ENCODE assay signal across 22 mouse cellular contexts in genomic region chr9:77982616-77983015, GRCm38 (mm10).
A peak's percentile ranks its signal among the peaks of the same experiment; 100 is the strongest.
DNase-seq lines count a peak whose midpoint lies in the region; ATAC-seq lines count a peak whose summit lies in the region.
"Had no signal": no experiment of that assay in that cellular context is flagged by ENCODE, and none has a peak within 500 bp of the region (broad histone marks: within the 10 kb centered on the region; RNA-seq: fewer than 3 reads in every experiment).

No protein-coding gene starts in this region.

- no peaks in the 10 kb centered on the region; the same call in 1 of the 2 replicates for H3K36me3 ChIP-seq in forebrain, embryonic 11.5 days (ENCODE audit: control insufficient read depth, insufficient read depth, low read length)
- H3K36me3 ChIP-seq in forebrain, embryonic 12.5 days (replicated peaks): peaks cover 57% of the 10 kb centered on the region
- peaks cover 26% of the 10 kb centered on the region for H3K36me3 ChIP-seq in liver, embryonic 13.5 days

- no peaks in the 10 kb centered on the region for H3K9me3 ChIP-seq in forebrain, embryonic 11.5 days (ENCODE audit: control insufficient read depth, low read length)
- no peaks in the 10 kb centered on the region for H3K9me3 ChIP-seq in forebrain, embryonic 12.5 days
- H3K9me3 ChIP-seq in liver, embryonic 13.5 days (replicated peaks): no peaks in the 10 kb centered on the region
- H3K9me3 ChIP-seq: G1E had no signal

- DNase-seq in forebrain, embryonic 11.5 days (ENCODE audit: low spot score): peak; percentile 29
- peak; percentile 71 for DNase-seq in heart, adult 11 months
- DNase-seq in heart, postnatal 10 days: no peak
- DNase-seq in liver, embryonic 13.5 days: no peak
- no peak for DNase-seq in liver
- DNase-seq in testis, postnatal 10 days (ENCODE audit: low spot score): peak; percentile 34
- DNase-seq in testis, postnatal 14 days (ENCODE audit: low spot score): no peak
- DNase-seq: adrenal gland, adult 2 months; adrenal gland, adult 8-10 months; adrenal gland, postnatal 10 days; adrenal gland, postnatal 14 days; adrenal gland, postnatal 25 days; adrenal gland, postnatal 36 days; B cell, adult 2 months; cerebellum, adult 11 months; cerebellum, adult 11-12 months had no signal

- ATAC-seq in forebrain, embryonic 11.5 days (replicated peaks; ENCODE audit: low FRiP score): no peak
- ATAC-seq in forebrain, embryonic 12.5 days (ENCODE audit: low FRiP score): no peak
- ATAC-seq in liver, embryonic 13.5 days (ENCODE audit: low read depth): no peak
- ATAC-seq: activated CD4-positive, CD25-positive, alpha-beta regulatory T cell, adult 4 months; CD4-positive, CD25-positive, alpha-beta regulatory T cell, adult 4 months; Patski had no signal

- no peak overlapping the region for H3K4me2 ChIP-seq in forebrain, embryonic 11.5 days (ENCODE audit: low read depth, low read length, severe bottlenecking)
- no peak overlapping the region for H3K4me2 ChIP-seq in forebrain, embryonic 12.5 days
- H3K4me2 ChIP-seq in liver, embryonic 13.5 days: no peak overlapping the region

- H3K27me3 ChIP-seq in forebrain, embryonic 11.5 days (ENCODE audit: control insufficient read depth, insufficient read depth, low read length): no peaks in the 10 kb centered on the region
- no peaks in the 10 kb centered on the region for H3K27me3 ChIP-seq in forebrain, embryonic 12.5 days
- H3K27me3 ChIP-seq in liver, embryonic 13.5 days: no peaks in the 10 kb centered on the region
- H3K27me3 ChIP-seq: CH12.LX, Patski had no signal

- intact Hi-C loops in heart, postnatal 10 days (cut with DNase I): no loop called here

- no peaks in the 10 kb centered on the region for H3K4me1 ChIP-seq in forebrain, embryonic 11.5 days (replicated peaks; ENCODE audit: control insufficient read depth, insufficient read depth, low read length)
- H3K4me1 ChIP-seq in forebrain, embryonic 12.5 days: no peaks in the 10 kb centered on the region
- peaks cover 9% of the 10 kb centered on the region for H3K4me1 ChIP-seq in liver, embryonic 13.5 days (replicated peaks)

- no peak overlapping the region for H3K4me3 ChIP-seq in forebrain, embryonic 11.5 days (ENCODE audit: low read depth, low read length)
- no peak overlapping the region for H3K4me3 ChIP-seq in forebrain, embryonic 12.5 days (replicated peaks)
- H3K4me3 ChIP-seq in liver, embryonic 13.5 days (replicated peaks): no peak overlapping the region

- WGBS in forebrain, embryonic 11.5 days: 90% methylated on average over 16 of the region's 16 CpGs
- 94% methylated on average over 16 of the region's 16 CpGs for WGBS in forebrain, embryonic 12.5 days
- WGBS in liver, embryonic 13.5 days (ENCODE audit: insufficient replicate concordance): 80% methylated on average over 16 of the region's 16 CpGs

- H3K9ac ChIP-seq in forebrain, embryonic 11.5 days (ENCODE audit: low read length): no peak overlapping the region
- no peak overlapping the region for H3K9ac ChIP-seq in forebrain, embryonic 12.5 days
- no peak overlapping the region for H3K9ac ChIP-seq in liver, embryonic 13.5 days

- no peak overlapping the region for H3K27ac ChIP-seq in forebrain, embryonic 11.5 days (ENCODE audit: low read depth, low read length)
- no peak overlapping the region for H3K27ac ChIP-seq in forebrain, embryonic 12.5 days
- peak overlapping the region; percentile 25 for H3K27ac ChIP-seq in liver, embryonic 13.5 days

Comparison
In these comparisons a context has a peak if more than half of its experiments do, and no peak if none do; other contexts are left out.
1. DNase-seq: peak in forebrain, embryonic 11.5 days (single experiment), heart, adult 11 months (single experiment) and testis, postnatal 10 days (single experiment); none in heart, postnatal 10 days (0 of 2), liver, embryonic 13.5 days (single experiment), liver (single experiment) and testis, postnatal 14 days (single experiment).